Mouse (Mus musculus): ENCODE data around the gene Tas2r107. TPM values are rescaled to one million over a fixed set of nuclear protein-coding genes. Genes with fewer than 3 reads are reported as not detected.
"Not testable (repeated sequence)": the region's sequence is repeated elsewhere in the genome, so short reads cannot be mapped to it uniquely, and the experiment has no call there.

Gene Tas2r107
- polyA plus RNA-seq (2014; fragmentation: Nextera tagmentation; extraction: Ambion mirVana): not detected in 2 replicates

GRCm38 (mm10) chr6:131660049-131660448 lies at the start of gene Tas2r107:
TSS of gene Tas2r107 (minus strand) at chr6:131660149.
- Histone ChIP-seq H3K36me3 (ENCODE audit: control insufficient read depth, insufficient read depth, low read length) (no peaks in the 10 kb centered on the region), H3K4me1 (replicated peaks; ENCODE audit: control insufficient read depth, insufficient read depth, low read length) (no peaks in the 10 kb centered on the region), H3K4me2 (ENCODE audit: low read length) (no peak within 1 kb of the TSS), H3K9ac (ENCODE audit: low read length) (no peak within 1 kb of the TSS), H3K4me3 (ENCODE audit: low read depth, low read length) (no peak within 1 kb of the TSS), H3K27ac (ENCODE audit: low read depth) (no peak within 1 kb of the TSS), H3K9me3 (ENCODE audit: control insufficient read depth, low read length) (no peaks in the 10 kb centered on the region), H3K27me3 (replicated peaks; ENCODE audit: control insufficient read depth, insufficient read depth, low read length) (no peaks in the 10 kb centered on the region)
- ATAC-seq (replicated peaks; ENCODE audit: low FRiP score, low TSS enrichment, low read depth): no peak
- no peak for DNase-seq (ENCODE audit: low spot score)

GRCm38 (mm10) chr6:131689963-131690362 lies 30.0 kb upstream of the Tas2r107 start, which contains the start of gene Tas2r114:
TSS of gene Tas2r114 (minus strand) at chr6:131690063.
- DNase-seq (ENCODE audit: low spot score) (no peak), ATAC-seq (replicated peaks; ENCODE audit: low FRiP score, low TSS enrichment, low read depth) (no peak)
- H3K4me1 ChIP-seq (replicated peaks; ENCODE audit: control insufficient read depth, insufficient read depth, low read length): no peaks in the 10 kb centered on the region
- no peaks in the 10 kb centered on the region for H3K36me3 ChIP-seq (ENCODE audit: control insufficient read depth, insufficient read depth, low read length)
- H3K9ac ChIP-seq (ENCODE audit: low read length): no peak within 1 kb of the TSS
- H3K27me3 ChIP-seq (replicated peaks; ENCODE audit: control insufficient read depth, insufficient read depth, low read length): no peaks in the 10 kb centered on the region
- no peak within 1 kb of the TSS for H3K4me2 ChIP-seq (ENCODE audit: low read length)
- H3K27ac ChIP-seq (ENCODE audit: low read depth): no peak within 1 kb of the TSS
- H3K9me3 ChIP-seq (ENCODE audit: control insufficient read depth, low read length): no peaks in the 10 kb centered on the region; the same call in 1 of the 2 replicates
- no peak within 1 kb of the TSS for H3K4me3 ChIP-seq (ENCODE audit: low read depth, low read length)

GRCm38 (mm10) chr6:131687395-131687794 lies 27.4 kb upstream of the Tas2r107 start, which contains the start of gene Tas2r105:
TSS of gene Tas2r105 (minus strand) at chr6:131687495.
- ATAC-seq (replicated peaks; ENCODE audit: low FRiP score, low TSS enrichment, low read depth) (no peak), DNase-seq (ENCODE audit: low spot score) (no peak)
- no peaks in the 10 kb centered on the region; the same call in 1 of the 2 replicates for H3K9me3 ChIP-seq (ENCODE audit: control insufficient read depth, low read length)
- no peak within 1 kb of the TSS for H3K9ac ChIP-seq (ENCODE audit: low read length)
- H3K36me3 ChIP-seq (ENCODE audit: control insufficient read depth, insufficient read depth, low read length): no peaks in the 10 kb centered on the region
- no peak within 1 kb of the TSS for H3K4me2 ChIP-seq (ENCODE audit: low read length)
- WGBS: 81% methylated on average over 1 of the region's 1 CpGs
- H3K27me3 ChIP-seq (replicated peaks; ENCODE audit: control insufficient read depth, insufficient read depth, low read length): no peaks in the 10 kb centered on the region
- no peaks in the 10 kb centered on the region for H3K4me1 ChIP-seq (replicated peaks; ENCODE audit: control insufficient read depth, insufficient read depth, low read length)
- no peak within 1 kb of the TSS for H3K4me3 ChIP-seq (ENCODE audit: low read depth, low read length)
- H3K27ac ChIP-seq (ENCODE audit: low read depth): no peak within 1 kb of the TSS

- no peak for DNase-seq (ENCODE audit: low spot score)
- H3K4me3 ChIP-seq (ENCODE audit: low read depth, low read length): no peak within 1 kb of the TSS
- ATAC-seq (replicated peaks; ENCODE audit: low FRiP score, low TSS enrichment, low read depth): no peak
- no peaks in the 10 kb centered on the region for H3K27me3 ChIP-seq (replicated peaks; ENCODE audit: control insufficient read depth, insufficient read depth, low read length)
- H3K9ac ChIP-seq (ENCODE audit: low read length): no peak within 1 kb of the TSS
- no peaks in the 10 kb centered on the region for H3K36me3 ChIP-seq (ENCODE audit: control insufficient read depth, insufficient read depth, low read length)
- H3K9me3 ChIP-seq (ENCODE audit: control insufficient read depth, low read length): no peaks in the 10 kb centered on the region
- no peak within 1 kb of the TSS for H3K27ac ChIP-seq (ENCODE audit: low read depth)
- H3K4me1 ChIP-seq (replicated peaks; ENCODE audit: control insufficient read depth, insufficient read depth, low read length): no peaks in the 10 kb centered on the region
- WGBS: 70% methylated on average over 1 of the region's 1 CpGs
- no peak within 1 kb of the TSS for H3K4me2 ChIP-seq (ENCODE audit: low read length)
Measured at GRCm38 (mm10) chr6:131685644-131686043, 25.7 kb upstream of the Tas2r107 start, which contains the start of gene Tas2r104. TSS of gene Tas2r104 (minus strand) at chr6:131685744.

GRCm38 (mm10) chr6:131678786-131679185 lies 18.8 kb upstream of the Tas2r107 start, which contains the start of gene Tas2r106:
TSS of gene Tas2r106 (minus strand) at chr6:131678886.
- Histone ChIP-seq H3K27ac (ENCODE audit: low read depth) (no peak within 1 kb of the TSS), H3K9ac (ENCODE audit: low read length) (no peak within 1 kb of the TSS), H3K36me3 (ENCODE audit: control insufficient read depth, insufficient read depth, low read length) (no peaks in the 10 kb centered on the region), H3K4me3 (ENCODE audit: low read depth, low read length) (no peak within 1 kb of the TSS), H3K4me1 (replicated peaks; ENCODE audit: control insufficient read depth, insufficient read depth, low read length) (no peaks in the 10 kb centered on the region), H3K4me2 (ENCODE audit: low read length) (no peak within 1 kb of the TSS), H3K9me3 (ENCODE audit: control insufficient read depth, low read length) (no peaks in the 10 kb centered on the region), H3K27me3 (replicated peaks; ENCODE audit: control insufficient read depth, insufficient read depth, low read length) (no peaks in the 10 kb centered on the region)
- DNase-seq (ENCODE audit: low spot score): no peak
- no peak for ATAC-seq (replicated peaks; ENCODE audit: low FRiP score, low TSS enrichment, low read depth)
- WGBS: 68% methylated on average over 3 of the region's 3 CpGs

GRCm38 (mm10) chr6:131630812-131631211 lies 29.1 kb downstream of the Tas2r107 start, which contains the start of gene Tas2r130:
TSS of gene Tas2r130 (minus strand) at chr6:131630912.
- H3K27me3 ChIP-seq (replicated peaks; ENCODE audit: control insufficient read depth, insufficient read depth, low read length): no peaks in the 10 kb centered on the region
- H3K9me3 ChIP-seq (ENCODE audit: control insufficient read depth, low read length): no peaks in the 10 kb centered on the region
- no peak within 1 kb of the TSS for H3K4me3 ChIP-seq (ENCODE audit: low read depth, low read length)
- no peak within 1 kb of the TSS for H3K4me2 ChIP-seq (ENCODE audit: low read length)
- H3K4me1 ChIP-seq (replicated peaks; ENCODE audit: control insufficient read depth, insufficient read depth, low read length): no peaks in the 10 kb centered on the region
- no peak within 1 kb of the TSS for H3K9ac ChIP-seq (ENCODE audit: low read length)
- ATAC-seq (replicated peaks; ENCODE audit: low FRiP score, low TSS enrichment, low read depth) (no peak), DNase-seq (ENCODE audit: low spot score) (no peak)
- H3K27ac ChIP-seq (ENCODE audit: low read depth): no peak within 1 kb of the TSS
- WGBS: 76% methylated on average over 3 of the region's 3 CpGs
- no peaks in the 10 kb centered on the region for H3K36me3 ChIP-seq (ENCODE audit: control insufficient read depth, insufficient read depth, low read length)

GRCm38 (mm10) chr6:131609956-131610355 lies 50.0 kb downstream of the Tas2r107 start:
- not testable (repeated sequence) for H3K4me2 ChIP-seq (ENCODE audit: low read length); H3K36me3 ChIP-seq (ENCODE audit: control insufficient read depth, insufficient read depth, low read length); H3K27me3 ChIP-seq (replicated peaks; ENCODE audit: control insufficient read depth, insufficient read depth, low read length); H3K27ac ChIP-seq (ENCODE audit: low read depth); H3K4me3 ChIP-seq (ENCODE audit: low read depth, low read length); ATAC-seq (replicated peaks; ENCODE audit: low FRiP score, low TSS enrichment, low read depth); H3K4me1 ChIP-seq (replicated peaks; ENCODE audit: control insufficient read depth, insufficient read depth, low read length); DNase-seq (ENCODE audit: low spot score); H3K9me3 ChIP-seq (ENCODE audit: control insufficient read depth, low read length); H3K9ac ChIP-seq (ENCODE audit: low read length)
- 93% methylated on average over 1 of the region's 1 CpGs for WGBS

Other genes starting within 250 kb of the Tas2r107 start
- gene 5430401F13Rik, start 173.7 kb downstream of the Tas2r107 start, polyA plus RNA-seq (2014; fragmentation: Nextera tagmentation; extraction: Ambion mirVana): not detected in 2 replicates
- gene Gm6619, start 173.7 kb downstream of the Tas2r107 start, polyA plus RNA-seq (2014; fragmentation: Nextera tagmentation; extraction: Ambion mirVana): not detected in 2 replicates
- not detected in 2 replicates for gene Tas2r130, start 29.2 kb downstream of the Tas2r107 start, polyA plus RNA-seq (2014; fragmentation: Nextera tagmentation; extraction: Ambion mirVana)
- gene Tas2r106, start 18.7 kb upstream of the Tas2r107 start, polyA plus RNA-seq (2014; fragmentation: Nextera tagmentation; extraction: Ambion mirVana): not detected in 2 replicates
- not detected in 2 replicates for gene Tas2r104, start 25.6 kb upstream of the Tas2r107 start, polyA plus RNA-seq (2014; fragmentation: Nextera tagmentation; extraction: Ambion mirVana)
- gene Tas2r105, start 27.3 kb upstream of the Tas2r107 start, polyA plus RNA-seq (2014; fragmentation: Nextera tagmentation; extraction: Ambion mirVana): not detected in 2 replicates
- not detected in 2 replicates for gene Tas2r114, start 29.9 kb upstream of the Tas2r107 start, polyA plus RNA-seq (2014; fragmentation: Nextera tagmentation; extraction: Ambion mirVana)